Mouse (Mus musculus) intestine, embryonic 16.5 days (tissue): ENCODE data around the gene Cisd2. TPM values are rescaled to one million over a fixed set of nuclear protein-coding genes. Genes with fewer than 3 reads are reported as not detected.

Experiments
- polyA plus RNA-seq: library from polyadenylated mRNA; unstranded; fragments of >200 nt; fragmentation: Nextera tagmentation; extraction: Ambion mirVana; gene quantifications from 2 replicates; pipeline ENCODE4 v1.2.1, GENCODE M21; 2015

The Cisd2 gene
- polyA plus RNA-seq, 1 experiment from 2014 or later: 61.9 TPM

Other genes with a start within 250 kb of the Cisd2 start
- gene Cenpe, start 211.4 kb downstream of the Cisd2 start, polyA plus RNA-seq: 14.2 and 18.4 TPM in 2 replicates
- gene Bdh2, start 142.7 kb downstream of the Cisd2 start, polyA plus RNA-seq: 8.8 and 9.1 TPM in 2 replicates
- 1.2 and 1.7 TPM in 2 replicates for gene Slc9b2, start 116.2 kb downstream of the Cisd2 start, polyA plus RNA-seq
- 0.17 and 0.27 TPM in 2 replicates for gene Slc9b1, start 75.9 kb downstream of the Cisd2 start, polyA plus RNA-seq
- gene Ube2d3, start 14.2 kb upstream of the Cisd2 start, polyA plus RNA-seq: 497 and 511 TPM in 2 replicates
- gene Manba, start 61.7 kb upstream of the Cisd2 start, polyA plus RNA-seq: 20.1 and 21.3 TPM in 2 replicates